Comparison of ENCODE assay signal across 8 mouse cellular contexts in the genomic region with DNA sequence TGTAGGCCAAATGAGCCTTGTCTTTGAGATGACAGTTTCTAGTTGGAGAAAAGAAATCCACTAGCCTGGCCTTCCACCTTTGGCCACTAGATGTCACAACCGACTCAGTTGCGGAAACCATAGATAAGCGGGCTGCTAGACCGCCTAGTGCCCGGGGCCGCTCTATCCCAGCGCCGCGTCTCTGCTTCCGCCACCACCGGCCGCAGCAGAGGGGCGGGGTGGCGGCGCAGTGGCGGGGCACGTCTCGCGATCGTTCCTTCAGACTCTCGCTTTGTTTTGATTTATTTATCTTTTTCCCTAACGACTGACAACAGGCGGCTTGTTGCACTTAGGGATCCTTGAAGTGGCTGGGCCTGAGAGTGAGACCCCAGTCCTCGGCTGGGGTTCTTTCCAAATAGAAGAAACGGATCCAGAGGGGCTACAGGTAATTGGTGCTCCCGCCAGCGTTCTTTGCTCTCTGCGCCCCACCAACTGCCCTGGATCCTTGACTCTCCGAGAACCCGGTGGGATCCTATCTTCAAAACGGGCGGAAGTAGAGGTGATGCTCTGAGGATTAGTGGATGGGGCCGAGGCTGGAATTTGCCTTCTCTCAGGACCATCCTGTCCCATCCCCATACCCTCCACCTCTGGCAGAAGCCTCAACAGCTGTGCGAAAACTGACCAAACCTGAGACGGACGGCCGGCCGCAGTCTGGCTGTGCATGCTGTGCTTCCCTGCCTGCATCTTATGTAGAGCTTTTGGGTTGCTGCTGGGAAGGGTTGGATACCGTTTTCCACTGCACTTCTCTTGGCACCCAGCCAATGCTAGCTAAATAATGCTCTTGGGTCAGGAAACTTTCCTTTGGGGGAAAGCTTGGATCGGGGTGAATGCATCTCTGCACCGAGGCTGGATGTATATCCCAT. TPM values are rescaled to one million over a fixed set of nuclear protein-coding genes. Genes with fewer than 3 reads are reported as not detected.
A peak's percentile ranks its signal among the peaks of the same experiment; 100 is the strongest.
DNase-seq lines count a peak whose midpoint lies in the region; ATAC-seq lines count a peak whose summit lies in the region.

No protein-coding gene starts in this region.

- DNase-seq in adipocyte (ENCODE audit: low spot score) = peak; percentile 95
- peak; percentile 97 for DNase-seq in embryo, embryonic 10 days (ENCODE audit: low spot score)
- DNase-seq in gastrocnemius, postnatal 10 days = peak; percentile 90
- peak; percentile 98 for DNase-seq in induced T-regulatory cell, adult 2 months (ENCODE audit: low read depth)
- DNase-seq in left cerebral cortex, adult 9 months (ENCODE audit: low spot score in 2 of 2) = peak; percentile 82 to 97
- peak; percentile 95 for DNase-seq in right cerebral cortex, postnatal 14 days
- peak; percentile 89 to 92 for DNase-seq in urinary bladder, postnatal 36 days (ENCODE audit: low spot score in 2 of 2)

- peak; percentile 99 for ATAC-seq in megakaryocyte progenitor cell, adult 5-6 weeks (replicated peaks; ENCODE audit: poor library complexity)

RNA-seq across cellular contexts. Expression of a gene that starts 5.3 kb away (rescaled TPM):
- total RNA-seq in gastrocnemius, postnatal 10 days (2021) = 10 to 100 TPM; 45.2 to 53.1 TPM
- 33.3 and 34.0 TPM in 2 replicates for total RNA-seq in megakaryocyte progenitor cell, adult 5-6 weeks (2015)
- total RNA-seq in megakaryocyte progenitor cell, adult 5-6 weeks (2017) = 25.9 and 38.9 TPM in 2 replicates

RNA-seq across cellular contexts. Expression of a gene that starts 5.4 kb away (rescaled TPM):
- 10 to 100 TPM; 85.6 to 97.8 TPM for total RNA-seq in gastrocnemius, postnatal 10 days (2021)
- 169 and 181 TPM in 2 replicates for total RNA-seq in megakaryocyte progenitor cell, adult 5-6 weeks (2015)
- 163 and 188 TPM in 2 replicates for total RNA-seq in megakaryocyte progenitor cell, adult 5-6 weeks (2017)

RNA-seq across cellular contexts. Expression of a gene that starts 26.1 kb away (rescaled TPM):
- total RNA-seq in gastrocnemius, postnatal 10 days (2021) = 1 to 10 TPM; 6.4 to 8.0 TPM
- 0.10 and 0.32 TPM in 2 replicates for total RNA-seq in megakaryocyte progenitor cell, adult 5-6 weeks (2015)
- total RNA-seq in megakaryocyte progenitor cell, adult 5-6 weeks (2017) = not detected in 2 replicates

RNA-seq across cellular contexts. Expression of a gene that starts 29.9 kb away (rescaled TPM):
- 1 to 10 TPM in 1 of 2 experiments, under 1 TPM in 1; 0.70 to 1.0 TPM for total RNA-seq in gastrocnemius, postnatal 10 days (2021)
- 0.15 and 0.76 TPM in 2 replicates for total RNA-seq in megakaryocyte progenitor cell, adult 5-6 weeks (2015)
- not detected in 2 replicates for total RNA-seq in megakaryocyte progenitor cell, adult 5-6 weeks (2017)

RNA-seq across cellular contexts. Expression of a gene that starts 38.0 kb away (rescaled TPM):
- 10 to 100 TPM; 49.8 to 82.4 TPM for total RNA-seq in gastrocnemius, postnatal 10 days (2021)
- total RNA-seq in megakaryocyte progenitor cell, adult 5-6 weeks (2015) = 0.64 and 1.4 TPM in 2 replicates
- 2.7 and 5.7 TPM in 2 replicates for total RNA-seq in megakaryocyte progenitor cell, adult 5-6 weeks (2017)

Comparison
In these comparisons a context has a peak if more than half of its experiments do, and no peak if none do; other contexts are left out.
1. Peak in every context shown above with its lines: DNase-seq and ATAC-seq.
2. RNA of a gene that starts 26.1 kb away (total RNA-seq): 6.4 to 8.0 TPM in gastrocnemius, postnatal 10 days; 0.10 to 0.32 TPM in megakaryocyte progenitor cell, adult 5-6 weeks; every median in the first group is over 4 times any median in the second.